Mouse (Mus musculus): ENCODE measurements around the gene Slc17a7.
"Not testable (repeated sequence)": the region's sequence is repeated elsewhere in the genome, so short reads cannot be mapped to it uniquely, and the experiment has no call there.

- not testable (repeated sequence) for TF ChIP-seq GATA1, TAL1 (IDR thresholded peaks at IDR 0.05; ENCODE audit: low read length)
Observed at GRCm38 (mm10) chr7:45153052-45153451, 10.7 kb upstream of the Slc17a7 start.
